Mouse (Mus musculus) heart, embryonic 11.5 days (tissue): ENCODE measurements around the gene Stambpl1. TPM values are rescaled to one million over a fixed set of nuclear protein-coding genes. Genes with fewer than 3 reads are reported as not detected.

Experiments used
- ATAC-seq: fragments of 200-750 bp; cut with Nextera tagmentation; replicated peaks from 2 replicates; pipeline ENCODE4 v1.8.0; 2017; ENCODE audit warnings: moderate library complexity; ENCODE audit not compliant: insufficient number of reproducible peaks, low FRiP score, low TSS enrichment
- H3K27ac ChIP-seq: fragments of 300-500 bp; sonication (generic); 2 replicates; pipeline ENCODE4 v1.5.1; 2014; ENCODE audit warnings: mild to moderate bottlenecking, low read depth, low read length
- H3K27me3 ChIP-seq: fragments of 300-500 bp; sonication (generic); 2 replicates; pipeline ENCODE4 v1.6.1; 2014; ENCODE audit warnings: mild to moderate bottlenecking, low read length, mixed read lengths; ENCODE audit not compliant: control insufficient read depth, insufficient read depth
- H3K36me3 ChIP-seq: fragments of 300-500 bp; sonication (generic); 2 replicates; pipeline ENCODE4 v1.6.1; 2014; ENCODE audit warnings: mild to moderate bottlenecking, low read length, moderate library complexity, mixed read lengths; ENCODE audit not compliant: control insufficient read depth, insufficient read depth
- H3K4me1 ChIP-seq: fragments of 300-500 bp; sonication (generic); 2 replicates; pipeline ENCODE4 v1.6.1; 2014; ENCODE audit warnings: low read length; ENCODE audit not compliant: control insufficient read depth, insufficient read depth
- H3K4me2 ChIP-seq: fragments of 300-500 bp; sonication (generic); 2 replicates; pipeline ENCODE4 v1.6.1; 2014; ENCODE audit warnings: mild to moderate bottlenecking, moderate library complexity
- H3K4me3 ChIP-seq: fragments of 300-500 bp; sonication (generic); 2 replicates; pipeline ENCODE4 v1.5.1; 2014; ENCODE audit warnings: low read depth, low read length
- H3K9ac ChIP-seq: fragments of 300-500 bp; sonication (generic); 2 replicates; pipeline ENCODE4 v1.6.1; 2014; ENCODE audit warnings: mild to moderate bottlenecking, low read depth, low read length, moderate library complexity
- H3K9me3 ChIP-seq: fragments of 300-500 bp; sonication (generic); replicated peaks from 2 replicates; pipeline ENCODE4 v1.6.1; 2016; ENCODE audit warnings: low read length; ENCODE audit not compliant: control insufficient read depth
- WGBS: fragments of 180-500 bp; shearing (Covaris S2); extraction: QIAGEN DNeasy Blood & Tissue Kit; methylation state at CpG from one replicate; pipeline ENCODE4 v1.1.7; 2014; ENCODE audit not compliant: insufficient replicate concordance; 5-methylcytosine and 5-hydroxymethylcytosine counted together
- polyA plus RNA-seq: library from polyadenylated mRNA; unstranded; fragments of >200 nt; fragmentation: Nextera tagmentation; extraction: Ambion mirVana; gene quantifications from 2 replicates; pipeline ENCODE4 v1.2.1, GENCODE M21; 2014

Stambpl1 gene
- polyA plus RNA-seq, 1 experiment from 2014 or later = 5.2 TPM

GRCm38 (mm10) chr19:34169121-34169520 lies 22.9 kb upstream of the Stambpl1 start:
- Histone ChIP-seq H3K27me3 (no peaks in the 10 kb centered on the region), H3K36me3 (no peaks in the 10 kb centered on the region), H3K4me1 (0 out of 2 replicates have a peak, but pooled peaks cover 3% of the 10 kb centered on the region), H3K27ac (no peak overlapping the region), H3K4me3 (no peak overlapping the region), H3K9me3 (no peaks in the 10 kb centered on the region), H3K4me2 (no peak overlapping the region), H3K9ac (no peak overlapping the region)
- ATAC-seq = no peak

GRCm38 (mm10) chr19:34171167-34171566 lies 20.9 kb upstream of the Stambpl1 start:
- H3K36me3 ChIP-seq = no peaks in the 10 kb centered on the region
- WGBS = 53% methylated on average over 3 of the region's 3 CpGs
- no peak overlapping the region for H3K4me2 ChIP-seq
- no peak overlapping the region for H3K27ac ChIP-seq
- no peak overlapping the region for H3K4me3 ChIP-seq
- 0 out of 2 replicates have a peak, but pooled peaks cover 3% of the 10 kb centered on the region for H3K4me1 ChIP-seq
- H3K27me3 ChIP-seq = no peaks in the 10 kb centered on the region
- no peak overlapping the region for H3K9ac ChIP-seq
- no peak for ATAC-seq
- no peaks in the 10 kb centered on the region for H3K9me3 ChIP-seq

- Histone ChIP-seq H3K27me3 (no peaks in the 10 kb centered on the region), H3K9ac (no peak overlapping the region), H3K9me3 (no peaks in the 10 kb centered on the region), H3K4me2 (no peak overlapping the region), H3K4me3 (no peak overlapping the region), H3K36me3 (no peaks in the 10 kb centered on the region), H3K27ac (no peak overlapping the region), H3K4me1 (0 out of 2 replicates have a peak, but pooled peaks cover 3% of the 10 kb centered on the region)
- no peak for ATAC-seq
- WGBS = 41% methylated on average over 3 of the region's 3 CpGs
Observed at GRCm38 (mm10) chr19:34174004-34174403, 18.0 kb upstream of the Stambpl1 start.

DNA sequence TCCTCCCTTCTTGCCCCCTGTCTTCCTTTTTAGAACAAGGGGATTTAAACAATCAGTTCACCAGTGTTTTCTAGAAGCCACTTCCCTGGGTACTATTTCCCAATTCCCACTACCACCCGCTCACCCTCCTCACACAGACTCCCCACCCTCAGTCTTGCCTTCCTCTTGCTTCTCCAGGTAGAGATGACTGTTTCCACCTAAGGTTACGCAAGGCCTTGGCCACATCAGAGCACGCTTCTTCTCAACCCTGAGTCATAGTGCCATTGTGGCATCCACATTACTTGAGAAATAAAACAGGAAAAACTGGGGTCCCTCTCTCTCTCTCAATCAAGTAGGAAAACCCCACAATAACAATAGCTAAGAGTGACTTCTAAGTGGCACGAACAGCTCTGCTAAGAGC lies 12.9 kb upstream of the Stambpl1 start:
- ATAC-seq = no peak
- H3K4me1 ChIP-seq = no peaks in the 10 kb centered on the region
- no peaks in the 10 kb centered on the region for H3K36me3 ChIP-seq
- H3K27ac ChIP-seq = no peak overlapping the region
- no peak overlapping the region for H3K9ac ChIP-seq
- no peaks in the 10 kb centered on the region for H3K9me3 ChIP-seq
- 82% methylated on average over 4 of the region's 4 CpGs for WGBS
- H3K4me2 ChIP-seq = no peak overlapping the region
- H3K4me3 ChIP-seq = no peak overlapping the region
- no peaks in the 10 kb centered on the region for H3K27me3 ChIP-seq

GRCm38 (mm10) chr19:34180316-34180715 lies 11.7 kb upstream of the Stambpl1 start:
- Histone ChIP-seq H3K9me3 (no peaks in the 10 kb centered on the region), H3K4me3 (no peak overlapping the region), H3K27me3 (no peaks in the 10 kb centered on the region), H3K4me2 (no peak overlapping the region), H3K4me1 (no peaks in the 10 kb centered on the region), H3K27ac (no peak overlapping the region), H3K9ac (no peak overlapping the region), H3K36me3 (no peaks in the 10 kb centered on the region)
- 70% methylated on average over 2 of the region's 2 CpGs for WGBS
- no peak for ATAC-seq

DNA sequence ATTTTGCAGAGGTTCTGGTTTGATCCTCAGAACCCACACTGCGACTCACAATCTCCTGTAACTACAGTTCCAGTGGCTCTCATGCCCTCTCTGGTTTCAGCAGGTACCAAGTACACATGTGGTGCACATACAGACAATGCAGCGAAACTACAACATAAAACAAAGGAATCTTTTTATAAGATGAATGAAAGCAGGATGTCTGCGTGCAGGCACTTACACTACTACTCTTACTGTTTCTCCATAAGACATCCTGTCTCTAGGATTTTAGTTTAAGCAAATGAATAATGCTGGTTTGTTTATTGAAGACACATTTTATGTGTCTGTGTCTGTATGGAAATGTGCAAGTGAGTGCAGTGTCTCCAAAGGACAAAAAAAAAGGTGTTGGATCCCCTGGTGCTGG lies 10.8 kb upstream of the Stambpl1 start:
- no peak for ATAC-seq
- no peak overlapping the region for H3K4me3 ChIP-seq

DNA sequence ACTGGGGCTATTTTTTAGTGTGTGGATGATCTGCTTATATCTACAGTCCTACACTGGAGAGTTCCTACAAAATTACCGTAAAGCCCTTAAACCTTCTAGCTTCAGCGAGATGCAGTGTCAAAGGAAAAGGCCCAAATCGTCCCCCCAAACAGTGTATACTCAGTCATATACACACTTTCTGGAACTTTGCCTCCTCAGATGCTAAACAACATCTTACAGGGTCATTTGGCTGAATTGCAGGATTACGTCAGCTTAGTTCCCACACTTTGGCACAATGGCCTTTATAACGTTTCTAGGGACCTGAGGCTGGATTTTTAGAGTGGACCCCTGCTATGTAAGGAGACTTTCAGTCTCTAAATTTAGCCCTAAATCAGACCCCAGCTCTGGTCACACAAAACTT lies 9.5 kb upstream of the Stambpl1 start:
- no peak for ATAC-seq
- Histone ChIP-seq H3K4me3 (no peak overlapping the region), H3K36me3 (no peaks in the 10 kb centered on the region), H3K27me3 (no peaks in the 10 kb centered on the region), H3K9ac (no peak overlapping the region), H3K27ac (no peak overlapping the region), H3K4me1 (no peaks in the 10 kb centered on the region), H3K4me2 (no peak overlapping the region), H3K9me3 (no peaks in the 10 kb centered on the region)
- WGBS = 62% methylated on average over 5 of the region's 5 CpGs

More for the DNA sequence above, 10.8 kb upstream of the Stambpl1 start:
- no peak overlapping the region for H3K27ac ChIP-seq
- no peaks in the 10 kb centered on the region for H3K27me3 ChIP-seq
- H3K4me1 ChIP-seq = no peaks in the 10 kb centered on the region
- no peak overlapping the region for H3K4me2 ChIP-seq
- WGBS = 79% methylated on average over 3 of the region's 3 CpGs
- no peaks in the 10 kb centered on the region for H3K9me3 ChIP-seq
- H3K9ac ChIP-seq = no peak overlapping the region
- no peaks in the 10 kb centered on the region for H3K36me3 ChIP-seq

GRCm38 (mm10) chr19:34186845-34187244 lies 5.2 kb upstream of the Stambpl1 start:
- H3K9me3 ChIP-seq = no peaks in the 10 kb centered on the region
- H3K4me3 ChIP-seq = no peak overlapping the region
- ATAC-seq = no peak
- no peaks in the 10 kb centered on the region for H3K4me1 ChIP-seq
- H3K27me3 ChIP-seq = 0 out of 2 replicates have a peak, but pooled peaks cover 3% of the 10 kb centered on the region
- H3K27ac ChIP-seq = no peak overlapping the region
- H3K36me3 ChIP-seq = no peaks in the 10 kb centered on the region
- no peak overlapping the region for H3K9ac ChIP-seq
- H3K4me2 ChIP-seq = no peak overlapping the region
- 86% methylated on average over 4 of the region's 4 CpGs for WGBS

DNA sequence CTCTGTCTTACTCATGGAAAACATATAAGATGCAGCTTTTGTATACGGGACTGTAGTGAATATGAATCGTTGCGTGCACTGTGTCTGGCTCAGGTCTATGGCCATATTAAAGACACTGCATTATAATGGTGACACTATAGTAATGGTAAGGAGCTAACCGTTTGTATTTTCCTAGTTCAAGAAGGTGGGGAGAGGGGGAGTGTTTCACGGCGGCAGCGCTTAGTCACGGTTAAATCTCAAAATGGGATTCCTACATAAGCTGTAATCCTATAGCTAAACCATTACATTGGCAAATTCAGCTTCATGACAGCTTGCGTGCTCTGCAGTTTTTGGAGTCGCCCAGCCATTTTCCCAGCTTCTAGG lies 403 bp upstream of the Stambpl1 start:
- H3K9ac ChIP-seq = no peak overlapping the region
- WGBS = 26% methylated on average over 10 of the region's 10 CpGs
- peak overlapping the region; percentile 72 for H3K4me3 ChIP-seq
- peak overlapping the region; percentile 97 for H3K4me2 ChIP-seq
- no peaks in the 10 kb centered on the region for H3K4me1 ChIP-seq
- no peaks in the 10 kb centered on the region for H3K9me3 ChIP-seq
- no peak for ATAC-seq
- no peaks in the 10 kb centered on the region for H3K36me3 ChIP-seq
- 0 out of 2 replicates have a peak, but pooled peaks cover 3% of the 10 kb centered on the region for H3K27me3 ChIP-seq
- no peak overlapping the region for H3K27ac ChIP-seq
